Mouse (Mus musculus) bone marrow macrophage, adult 2 months (primary cell): ENCODE measurements around the gene Trim68.
"Not testable (repeated sequence)": the region's sequence is repeated elsewhere in the genome, so short reads cannot be mapped to it uniquely, and the experiment has no call there.

Experiments
- CTCF ChIP-seq: IDR thresholded peaks from 2 replicates; pipeline ENCODE4 v1.5.1; 2012; ENCODE audit warnings: low read depth, mild to moderate bottlenecking, low read length, moderate library complexity
- POLR2A ChIP-seq: IDR thresholded peaks from 2 replicates; pipeline ENCODE4 v1.6.1; 2012; ENCODE audit warnings: mild to moderate bottlenecking, low read depth, low read length, borderline replicate concordance

DNA sequence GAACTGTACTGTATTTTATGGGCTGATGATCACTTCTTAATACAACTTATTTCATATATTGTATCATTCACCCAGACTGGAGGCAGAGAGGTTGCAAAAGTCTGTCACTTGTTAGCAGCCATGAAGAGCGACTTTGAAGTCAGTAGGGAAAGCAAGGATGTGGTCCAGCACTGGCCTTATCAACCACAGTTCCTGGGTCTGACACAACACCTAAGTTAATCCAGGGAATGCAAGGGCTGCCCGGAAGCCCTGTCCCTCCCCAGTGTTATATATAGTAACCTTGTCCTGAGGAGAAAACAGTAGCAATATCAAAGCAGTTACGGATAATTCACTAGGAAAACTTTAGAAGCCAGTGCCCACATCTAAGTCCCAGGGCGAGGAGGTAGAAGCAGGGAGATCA lies 42.2 kb downstream of the Trim68 start:
- TF ChIP-seq POLR2A, CTCF: not testable (repeated sequence)
